Mouse (Mus musculus): ENCODE measurements at regions not wholly inside any gene's neighbourhood (a gene's known extent, or its start where the extent isn't known, plus 50 kb on each side); places are given as distances from the start of the nearest gene placed in this dataset.

- TF ChIP-seq EP300 (IDR thresholded peaks at IDR 0.05; ENCODE audit: low read depth) (no peak), CTCF (IDR thresholded peaks at IDR 0.05; ENCODE audit: low read depth) (no peak)
Measured at GRCm38 (mm10) chr15:94025996-94026696, 430.5 kb upstream of the Prickle1 start.

All from liver, embryonic 14.5 days (tissue).